Mouse (Mus musculus) ES-E14 (cell line): ENCODE data around the gene Ocel1. TPM values are rescaled to one million over a fixed set of nuclear protein-coding genes. Genes with fewer than 3 reads are reported as not detected.

Source experiments
- DNase-seq: peaks from one replicate; pipeline ENCODE4 v3.0.0-alpha.2; 2013; ENCODE audit warnings: low read depth, low spot score
- H3K27ac ChIP-seq: 2 replicates; pipeline ENCODE4 v1.5.1; 2012; ENCODE audit warnings: low read depth, mild to moderate bottlenecking, low read length, moderate library complexity, mixed read lengths; ENCODE audit not compliant: poor library complexity, insufficient read depth, severe bottlenecking
- H3K36me3 ChIP-seq: 2 replicates; pipeline ENCODE4 v1.6.1; 2012; ENCODE audit warnings: mild to moderate bottlenecking, low read length, moderate library complexity, mixed read lengths; ENCODE audit not compliant: control insufficient read depth, poor library complexity, insufficient read depth, severe bottlenecking
- H3K4me1 ChIP-seq, 2 experiments: fragments of 150-350 bp in 1 of 2; sonication (generic) in 1 of 2; 2 replicates each; pipeline ENCODE4 v1.6.1; 2012; ENCODE audit warnings: low read length in 2 of 2, mild to moderate bottlenecking in 1 of 2, mixed read lengths in 1 of 2; ENCODE audit not compliant: control insufficient read depth in 2 of 2, insufficient read depth in 2 of 2, poor library complexity in 1 of 2
- H3K4me3 ChIP-seq, 2 experiments: fragments of 150-350 bp in 1 of 2; sonication (generic) in 1 of 2; 2 replicates each; pipeline ENCODE4 v1.5.1; 2012; ENCODE audit warnings: low read length in 2 of 2, low read depth in 1 of 2, mild to moderate bottlenecking in 1 of 2, mixed read lengths in 1 of 2; ENCODE audit not compliant: insufficient read depth in 1 of 2, poor library complexity in 1 of 2, severe bottlenecking in 1 of 2
- H3K9ac ChIP-seq: 2 replicates; pipeline ENCODE4 v1.6.1; 2012; ENCODE audit warnings: low read depth, mild to moderate bottlenecking, low read length, mixed read lengths; ENCODE audit not compliant: poor library complexity, insufficient read depth, severe bottlenecking
- H3K9me3 ChIP-seq: fragments of 150-350 bp; sonication (generic); 2 replicates; pipeline ENCODE4 v1.6.1; 2012; ENCODE audit warnings: low read depth, mild to moderate bottlenecking, low read length; ENCODE audit not compliant: control insufficient read depth, insufficient read depth
- CHD2 ChIP-seq: IDR thresholded peaks from 2 replicates; pipeline ENCODE4 v1.6.1; 2014; ENCODE audit warnings: mild to moderate bottlenecking, low read depth, low read length, inconsistent platforms
- HCFC1 ChIP-seq: IDR thresholded peaks from 2 replicates; pipeline ENCODE4 v1.6.1; 2012; ENCODE audit warnings: low read length, inconsistent platforms, borderline replicate concordance; ENCODE audit not compliant: insufficient read depth
- MAFK ChIP-seq: IDR thresholded peaks from 2 replicates; pipeline ENCODE4 v1.6.1; 2014; ENCODE audit warnings: mild to moderate bottlenecking, low read depth, low read length, inconsistent platforms; ENCODE audit not compliant: insufficient read depth
- ZC3H11A ChIP-seq: IDR thresholded peaks from 2 replicates; pipeline ENCODE4 v1.6.1; 2012; ENCODE audit warnings: low read depth, mild to moderate bottlenecking, inconsistent platforms, low read length, borderline replicate concordance
- ZNF384 ChIP-seq: IDR thresholded peaks from 2 replicates; pipeline ENCODE4 v1.6.1; 2012; ENCODE audit warnings: low read depth, low read length, inconsistent platforms
- in situ Hi-C, 2 experiments: fragments of 600-800 bp; cut with MboI; formaldehyde crosslinking; loops; one replicate each; pipeline ENCODE4 v1.15.1; 2025; ENCODE audit warnings: low sequenced_read_pairs in 2 of 2, inconsistent platforms in 1 of 2; ENCODE audit not compliant: unreplicated experiment in 2 of 2
- total RNA-seq: library from RNA; depleted of rRNA; stranded (reverse); fragments of 300-350 nt; gene quantifications from 2 replicates; pipeline ENCODE4 v1.2.3, GENCODE M21; 2012

The Ocel1 gene
- total RNA-seq, 1 experiment: 7.4 TPM

GRCm38 (mm10) chr8:71346581-71346980 lies 24.5 kb upstream of the Ocel1 start:
- no peaks in the 10 kb centered on the region for H3K9me3 ChIP-seq
- H3K4me1 ChIP-seq: no peaks in the 10 kb centered on the region
- peaks cover 59% of the 10 kb centered on the region for H3K36me3 ChIP-seq
- H3K9ac ChIP-seq: no peak overlapping the region
- no peak overlapping the region for H3K27ac ChIP-seq
- in situ Hi-C loops: no loop called here
- no peak overlapping the region for H3K4me3 ChIP-seq
- DNase-seq: no peak
- no peak for TF ChIP-seq ZC3H11A
- no peak for TF ChIP-seq ZNF384

- TF ChIP-seq CHD2: no peak
- no peak for TF ChIP-seq HCFC1
- no peak for TF ChIP-seq MAFK
- no peak for TF ChIP-seq ZNF384
- no peak for TF ChIP-seq ZC3H11A
- H3K36me3 ChIP-seq: peaks cover 75% of the 10 kb centered on the region
- no peak for DNase-seq
- no peaks in the 10 kb centered on the region for H3K9me3 ChIP-seq
- H3K4me3 ChIP-seq: no peak overlapping the region
- no peak overlapping the region for H3K9ac ChIP-seq
- in situ Hi-C loops: no loop called here
- no peak overlapping the region for H3K27ac ChIP-seq
- H3K4me1 ChIP-seq: no peaks in the 10 kb centered on the region
These were observed 20.0 kb upstream of the Ocel1 start for GRCm38 (mm10) chr8:71351117-71351516.

GRCm38 (mm10) chr8:71351520-71351919 lies 19.6 kb upstream of the Ocel1 start:
- H3K36me3 ChIP-seq: peaks cover 75% of the 10 kb centered on the region

GRCm38 (mm10) chr8:71358026-71358425 lies 13.1 kb upstream of the Ocel1 start:
- peaks cover 44% of the 10 kb centered on the region for H3K36me3 ChIP-seq
- in situ Hi-C loops: no loop called here
- peaks cover 2 to 14% of the 10 kb centered on the region in 2 experiments; a peak in 2 of 4 replicates for H3K4me1 ChIP-seq
- H3K9me3 ChIP-seq: no peaks in the 10 kb centered on the region
- TF ChIP-seq CHD2: no peak
- TF ChIP-seq MAFK: no peak
- TF ChIP-seq ZNF384: no peak
- no peak for TF ChIP-seq ZC3H11A
- no peak for TF ChIP-seq HCFC1
- DNase-seq: no peak
- no peak overlapping the region for H3K27ac ChIP-seq
- H3K4me3 ChIP-seq: no peak overlapping the region
- no peak overlapping the region for H3K9ac ChIP-seq

More at GRCm38 (mm10) chr8:71351520-71351919, 19.6 kb upstream of the Ocel1 start:
- in situ Hi-C loops: no loop called here
- Histone ChIP-seq H3K9me3 (no peaks in the 10 kb centered on the region), H3K9ac (no peak overlapping the region), H3K4me1 (no peaks in the 10 kb centered on the region), H3K27ac (no peak overlapping the region), H3K4me3 (no peak overlapping the region)
- TF ChIP-seq ZNF384 (no peak), HCFC1 (no peak), ZC3H11A (no peak), MAFK (no peak), CHD2 (no peak)
- no peak for DNase-seq

- Histone ChIP-seq H3K9me3 (no peaks in the 10 kb centered on the region), H3K9ac (peak within 1 kb of the TSS; percentile 96), H3K4me3 (peak within 1 kb of the TSS; percentile 90 to 97), H3K27ac (peak within 1 kb of the TSS; percentile 97), H3K36me3 (peaks cover 19% of the 10 kb centered on the region), H3K4me1 (peaks cover 3 to 11% of the 10 kb centered on the region in 2 experiments; a peak in 2 of 4 replicates)
- in situ Hi-C loops: no loop called here
- peak; percentile 97 for DNase-seq
- TF ChIP-seq ZC3H11A (no peak), MAFK (no peak), ZNF384 (no peak), CHD2 (no peak), HCFC1 (peak; percentile 91)
These were observed 4.1 kb upstream of the Ocel1 start, which contains the start of gene Use1 for GRCm38 (mm10) chr8:71366771-71367528. TSS of gene Use1 (plus strand) at chr8:71366848.
